Mouse (Mus musculus): ENCODE data around the gene Neto2. TPM values are rescaled to one million over a fixed set of nuclear protein-coding genes. Genes with fewer than 3 reads are reported as not detected.

The Neto2 gene
- 1 to 10 TPM; 4.0 to 4.1 TPM for total RNA-seq (2023)

DNA sequence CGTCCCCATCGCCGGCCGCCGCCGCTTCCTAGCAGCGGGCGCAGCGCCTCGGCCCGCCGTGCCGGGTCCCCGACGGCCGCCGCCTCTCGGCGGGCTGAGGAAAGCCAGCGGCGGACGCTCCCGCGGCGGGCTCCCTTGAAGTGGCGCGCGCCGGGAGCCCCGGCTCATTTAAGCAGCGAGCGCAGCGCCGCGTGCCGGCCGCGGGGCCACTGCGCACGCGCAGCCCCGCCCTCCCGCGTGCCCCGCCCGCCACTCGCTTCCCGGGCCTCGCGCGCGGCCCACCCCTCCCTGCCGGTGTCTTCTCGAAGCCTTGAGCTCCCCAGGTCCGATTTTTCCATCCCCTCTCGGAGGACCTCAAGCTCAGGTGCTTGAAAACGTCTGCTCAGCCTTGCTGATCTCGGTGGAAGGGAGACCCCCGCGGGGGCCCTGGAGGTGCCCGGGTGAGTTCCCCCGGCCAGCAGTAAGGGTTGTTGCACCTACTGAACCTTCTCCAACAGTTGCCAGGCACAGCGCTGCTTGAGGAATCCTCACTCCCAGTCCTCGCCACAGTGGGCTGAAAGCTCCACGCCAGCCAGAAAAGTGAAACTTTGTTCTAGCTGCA is at the start of gene Neto2:
Neto2 (minus strand) TSS at position 174 of the 601 bp plus-strand sequence.

Other genes with a start within 250 kb of the Neto2 start
- 1 to 10 TPM in 1 of 2 experiments, under 1 TPM in 1; 0.71 to 1.7 TPM for gene Gpt2, start 208.3 kb downstream of the Neto2 start, total RNA-seq (2023)
- gene Dnaja2, start 145.6 kb downstream of the Neto2 start, total RNA-seq (2023) = 10 to 100 TPM; 73.5 to 90.6 TPM
- gene Itfg1, start 140.0 kb upstream of the Neto2 start, total RNA-seq (2023) = 10 to 100 TPM; 25.8 to 28.9 TPM
- 10 to 100 TPM; 29.2 to 31.9 TPM for gene Phkb, start 140.0 kb upstream of the Neto2 start, total RNA-seq (2023)